Mouse (Mus musculus) kidney, embryonic 14.5 days (tissue): Measurements from ENCODE around the gene Aox2. TPM values are rescaled to one million over a fixed set of nuclear protein-coding genes. Genes with fewer than 3 reads are reported as not detected.

Experiments
- ATAC-seq: fragments of 200-750 bp; cut with Nextera tagmentation; 2 replicates; pipeline ENCODE4 v1.8.0; 2017; ENCODE audit warnings: moderate number of reproducible peaks, mild to moderate bottlenecking, moderate TSS enrichment, moderate library complexity; ENCODE audit not compliant: low FRiP score, low TSS enrichment
- H3K27ac ChIP-seq: fragments of 300-500 bp; sonication (generic); 2 replicates; pipeline ENCODE4 v1.5.1; 2014; ENCODE audit warnings: low read depth, mild to moderate bottlenecking, low read length, moderate library complexity, mixed read lengths
- H3K27me3 ChIP-seq: fragments of 300-500 bp; sonication (generic); 2 replicates; pipeline ENCODE4 v1.6.1; 2014; ENCODE audit warnings: mild to moderate bottlenecking, low read length; ENCODE audit not compliant: control insufficient read depth, insufficient read depth
- H3K36me3 ChIP-seq: fragments of 300-500 bp; sonication (generic); 2 replicates; pipeline ENCODE4 v1.6.1; 2014; ENCODE audit warnings: low read length, mixed read lengths; ENCODE audit not compliant: control insufficient read depth, insufficient read depth
- H3K4me1 ChIP-seq: fragments of 300-500 bp; sonication (generic); 2 replicates; pipeline ENCODE4 v1.6.1; 2014; ENCODE audit warnings: low read length, mixed read lengths; ENCODE audit not compliant: control insufficient read depth, insufficient read depth
- H3K4me2 ChIP-seq: fragments of 300-500 bp; sonication (generic); replicated peaks from 2 replicates; pipeline ENCODE4 v1.6.1; 2014; ENCODE audit warnings: low read depth, mild to moderate bottlenecking, low read length
- H3K4me3 ChIP-seq: fragments of 300-500 bp; sonication (generic); 2 replicates; pipeline ENCODE4 v1.5.1; 2014; ENCODE audit warnings: mild to moderate bottlenecking, low read length
- H3K9ac ChIP-seq: fragments of 300-500 bp; sonication (generic); 2 replicates; pipeline ENCODE4 v1.6.1; 2014; ENCODE audit warnings: low read depth, mild to moderate bottlenecking, low read length, moderate library complexity
- H3K9me3 ChIP-seq: fragments of 300-500 bp; sonication (generic); 2 replicates; pipeline ENCODE4 v1.6.1; 2016; ENCODE audit warnings: low read length; ENCODE audit not compliant: control insufficient read depth
- WGBS: fragments of 180-500 bp; shearing (Covaris S2); extraction: QIAGEN DNeasy Blood & Tissue Kit; methylation state at CpG from one replicate; pipeline ENCODE4 v1.1.7; 2014; 5-methylcytosine and 5-hydroxymethylcytosine counted together
- polyA plus RNA-seq: library from polyadenylated mRNA; unstranded; fragments of >200 nt; fragmentation: Nextera tagmentation; extraction: Ambion mirVana; gene quantifications from 2 replicates; pipeline ENCODE4 v1.2.1, GENCODE M21; 2014

The Aox2 gene
- polyA plus RNA-seq, 1 experiment from 2014 or later = 0.12 TPM

DNA sequence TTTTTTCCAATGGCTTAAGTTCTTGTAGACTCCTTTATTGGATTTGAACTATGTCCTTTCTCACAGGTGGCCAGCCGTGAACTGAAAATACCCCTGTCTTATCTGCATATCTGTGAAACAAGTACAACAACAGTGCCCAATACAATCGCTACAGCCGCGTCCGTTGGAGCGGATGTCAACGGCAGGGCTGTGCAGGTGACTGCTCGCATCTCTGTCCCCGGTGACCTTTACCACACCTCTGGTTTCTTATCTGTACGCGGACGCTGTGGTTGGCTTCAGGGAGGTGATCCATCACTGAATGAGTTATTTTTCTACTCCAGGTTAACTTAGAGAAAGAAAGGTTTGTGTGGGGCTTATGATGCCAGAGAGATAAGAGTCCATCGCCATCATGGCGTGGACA, 68.0 kb downstream of the Aox2 start:
- Histone ChIP-seq H3K27ac (no peak overlapping the region), H3K36me3 (no peaks in the 10 kb centered on the region), H3K4me1 (peaks cover 5% of the 10 kb centered on the region; the same call in 1 of the 2 replicates), H3K9me3 (no peaks in the 10 kb centered on the region), H3K4me2 (no peak overlapping the region), H3K27me3 (no peaks in the 10 kb centered on the region), H3K4me3 (no peak overlapping the region), H3K9ac (no peak overlapping the region)
- ATAC-seq = no peak
- WGBS = 87% methylated on average over 14 of the region's 14 CpGs

DNA sequence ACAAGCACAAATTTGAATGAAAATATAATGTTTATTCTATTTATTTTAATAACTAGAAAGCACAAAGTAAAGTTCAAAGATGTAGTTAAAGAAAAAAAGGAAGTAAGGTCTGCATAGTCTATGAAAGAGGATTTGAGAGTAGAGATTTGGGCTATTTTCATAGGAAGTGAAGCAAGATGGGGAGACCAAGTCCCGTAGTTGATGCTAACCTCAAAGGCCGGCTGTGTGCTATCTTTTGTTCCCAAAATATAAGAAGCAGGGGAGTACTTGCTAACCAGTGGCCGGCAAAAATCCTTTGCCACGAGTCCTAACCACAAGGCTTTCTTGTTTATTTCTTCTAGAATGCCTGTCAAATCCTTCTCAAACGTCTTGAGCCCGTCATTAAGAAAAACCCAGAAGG, 70.6 kb downstream of the Aox2 start:
- WGBS = 81% methylated on average over 6 of the region's 6 CpGs
- Histone ChIP-seq H3K27me3 (no peaks in the 10 kb centered on the region), H3K36me3 (no peaks in the 10 kb centered on the region), H3K4me1 (no peaks in the 10 kb centered on the region), H3K9ac (no peak overlapping the region), H3K4me2 (no peak overlapping the region), H3K27ac (no peak overlapping the region), H3K4me3 (no peak overlapping the region), H3K9me3 (no peaks in the 10 kb centered on the region)
- ATAC-seq = no peak

DNA sequence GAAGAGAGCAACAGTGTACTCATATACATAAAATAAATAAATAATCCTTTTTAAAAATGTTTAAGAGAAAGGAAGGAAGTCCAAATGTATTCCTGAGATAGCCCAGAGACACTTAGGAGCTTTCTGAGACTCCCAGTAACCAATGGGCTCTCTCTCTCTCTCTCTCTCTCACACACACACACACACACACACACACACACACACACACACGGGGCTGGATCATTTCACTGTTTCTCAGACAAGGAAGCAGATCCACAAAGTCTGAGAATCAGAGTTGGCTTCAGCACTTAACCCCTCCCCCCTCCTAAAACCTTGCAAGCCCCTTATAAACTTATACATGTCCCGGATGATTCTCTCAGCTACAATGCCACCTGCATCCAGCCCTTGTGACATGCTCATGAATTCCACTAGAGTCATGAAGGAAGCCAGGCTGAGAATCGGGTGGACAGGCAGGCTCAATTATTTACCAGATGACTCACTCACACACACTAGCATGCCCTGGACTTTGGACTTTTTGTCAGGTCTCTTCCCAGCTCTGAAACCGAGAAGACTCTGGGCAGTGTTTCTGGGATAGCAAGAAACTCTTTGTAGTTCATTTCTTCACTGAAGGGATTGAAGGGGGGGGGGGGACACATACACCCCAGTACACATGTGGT, 75.2 kb downstream of the Aox2 start:
- Histone ChIP-seq H3K36me3 (no peaks in the 10 kb centered on the region), H3K4me3 (no peak overlapping the region), H3K4me2 (no peak overlapping the region), H3K27ac (no peak overlapping the region), H3K27me3 (no peaks in the 10 kb centered on the region), H3K4me1 (no peaks in the 10 kb centered on the region), H3K9me3 (no peaks in the 10 kb centered on the region), H3K9ac (no peak overlapping the region)
- ATAC-seq = peak; percentile 79
- 44% methylated on average over 4 of the region's 4 CpGs for WGBS

DNA sequence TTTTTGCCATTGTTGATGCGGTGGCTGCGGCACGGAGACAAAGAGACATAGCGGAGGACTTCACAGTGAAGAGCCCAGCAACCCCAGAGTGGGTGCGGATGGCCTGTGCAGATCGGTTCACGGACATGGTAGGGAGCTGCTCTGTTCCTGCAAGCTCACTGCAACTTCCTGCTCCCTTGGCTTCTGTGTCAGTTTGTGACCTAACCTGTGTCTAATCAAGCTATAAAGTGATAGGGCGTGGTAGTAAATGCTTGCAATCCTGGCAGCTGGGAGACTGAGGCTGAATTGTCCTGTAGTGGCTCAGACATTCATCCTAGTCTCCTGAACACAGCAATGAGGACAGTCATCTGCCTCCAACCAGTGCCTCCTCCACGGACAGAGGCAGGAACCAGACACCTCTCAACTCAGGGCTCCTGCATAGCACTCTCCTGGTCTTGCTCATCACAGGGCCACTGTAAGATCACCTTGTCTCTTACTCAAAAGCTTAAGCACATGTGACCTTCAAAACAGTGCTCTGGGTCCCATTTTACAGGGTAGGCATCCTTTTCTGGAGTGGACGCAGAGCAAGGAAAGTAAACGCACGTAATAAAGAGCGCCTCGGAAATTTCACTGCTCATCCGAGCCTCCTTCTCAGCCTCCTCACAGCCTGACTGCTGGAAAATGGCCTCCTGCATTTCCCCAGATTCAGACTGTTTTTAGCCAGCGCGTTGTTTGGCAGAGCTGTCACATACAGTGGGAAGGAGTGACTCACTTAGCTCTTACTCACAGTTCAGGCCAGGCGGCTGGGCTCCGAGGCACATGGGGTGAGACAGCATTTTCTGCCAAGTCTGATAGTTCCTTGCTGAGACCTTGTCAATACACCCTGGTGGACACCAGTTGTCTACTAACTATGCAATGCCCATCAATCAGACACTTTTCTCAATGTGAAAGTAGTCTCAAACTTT, 81.1 kb downstream of the Aox2 start:
- Histone ChIP-seq H3K27me3 (no peaks in the 10 kb centered on the region), H3K9ac (no peak overlapping the region), H3K36me3 (no peaks in the 10 kb centered on the region), H3K9me3 (no peaks in the 10 kb centered on the region), H3K4me2 (no peak overlapping the region), H3K4me1 (no peaks in the 10 kb centered on the region), H3K4me3 (no peak overlapping the region), H3K27ac (no peak overlapping the region)
- 75% methylated on average over 19 of the region's 19 CpGs for WGBS
- ATAC-seq = no peak

DNA sequence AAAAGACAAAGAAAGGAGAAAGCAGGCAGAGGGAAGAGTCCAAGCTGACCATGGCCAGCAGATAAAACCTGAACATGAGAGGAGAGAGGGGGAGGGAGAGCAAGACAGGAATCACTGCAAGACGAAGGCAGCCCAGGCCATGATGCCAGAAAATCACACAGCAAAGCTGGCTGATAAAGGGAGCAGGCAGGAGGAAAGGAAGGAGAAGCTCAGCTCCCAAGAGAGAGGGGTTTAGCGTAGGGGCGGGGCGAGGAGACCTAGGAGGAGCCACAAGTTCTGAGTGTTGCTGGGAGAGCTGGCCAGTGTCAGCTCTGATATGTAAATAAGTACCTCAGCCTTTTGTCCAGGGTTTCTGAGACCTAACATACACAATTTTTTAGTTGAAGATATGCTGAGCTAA, 84.2 kb downstream of the Aox2 start:
- 65% methylated on average over 4 of the region's 4 CpGs for WGBS
- Histone ChIP-seq H3K27me3 (no peaks in the 10 kb centered on the region), H3K4me3 (no peak overlapping the region), H3K9ac (no peak overlapping the region), H3K9me3 (peaks cover 3% of the 10 kb centered on the region; the same call in 1 of the 2 replicates), H3K4me2 (no peak overlapping the region), H3K36me3 (no peaks in the 10 kb centered on the region), H3K27ac (no peak overlapping the region), H3K4me1 (no peaks in the 10 kb centered on the region)
- ATAC-seq = no peak

DNA sequence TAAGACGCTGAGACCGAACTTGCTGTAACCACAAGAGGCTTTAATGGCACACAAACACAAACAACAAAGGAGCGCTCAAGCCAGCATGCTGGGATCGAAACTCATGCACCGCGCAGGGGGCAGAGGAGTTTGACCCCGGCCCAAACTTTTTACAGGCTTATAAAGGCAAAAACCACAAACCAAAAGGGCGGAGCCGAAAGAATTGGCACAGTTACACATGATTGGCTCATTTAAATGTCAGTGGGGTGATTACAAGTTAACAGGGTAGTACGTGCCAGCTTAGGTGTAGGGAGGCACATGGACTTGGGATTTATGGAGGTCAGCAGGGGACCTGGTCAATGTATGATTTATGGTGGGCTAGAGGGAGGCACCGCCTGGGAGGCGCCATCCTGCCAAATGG, 86.4 kb downstream of the Aox2 start:
- ATAC-seq = no peak
- no peak overlapping the region for H3K4me3 ChIP-seq
- no peaks in the 10 kb centered on the region for H3K36me3 ChIP-seq
- H3K27ac ChIP-seq = no peak overlapping the region
- H3K9me3 ChIP-seq = peaks cover 3% of the 10 kb centered on the region; the same call in 1 of the 2 replicates
- no peaks in the 10 kb centered on the region for H3K27me3 ChIP-seq
- WGBS = 63% methylated on average over 12 of the region's 12 CpGs
- no peak overlapping the region for H3K9ac ChIP-seq
- no peaks in the 10 kb centered on the region for H3K4me1 ChIP-seq
- no peak overlapping the region for H3K4me2 ChIP-seq

DNA sequence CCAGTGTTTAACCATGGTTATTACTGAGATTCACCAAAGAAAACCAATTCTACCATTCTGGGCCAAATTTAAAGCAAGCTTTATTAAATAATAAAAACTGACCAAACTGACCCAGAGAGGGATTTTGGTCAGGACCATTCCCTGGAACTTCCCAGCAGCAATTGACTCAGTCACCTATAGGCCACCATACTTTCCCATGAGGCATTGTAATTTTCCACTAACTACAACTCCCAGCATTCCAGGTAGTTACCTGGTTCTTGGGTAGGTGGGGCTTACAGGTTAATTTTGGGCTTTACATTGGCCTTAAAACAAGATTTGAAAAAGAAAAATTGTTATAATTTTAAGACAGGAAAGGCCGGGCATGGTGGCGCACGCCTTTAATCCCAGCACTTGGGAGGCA, 87.7 kb downstream of the Aox2 start:
- no peak for ATAC-seq
- H3K36me3 ChIP-seq = no peaks in the 10 kb centered on the region
- H3K27ac ChIP-seq = no peak overlapping the region
- no peak overlapping the region for H3K4me2 ChIP-seq
- peaks cover 3% of the 10 kb centered on the region; the same call in 1 of the 2 replicates for H3K9me3 ChIP-seq
- H3K9ac ChIP-seq = no peak overlapping the region
- H3K27me3 ChIP-seq = no peaks in the 10 kb centered on the region
- H3K4me3 ChIP-seq = no peak overlapping the region
- H3K4me1 ChIP-seq = no peaks in the 10 kb centered on the region
- 98% methylated on average over 3 of the region's 3 CpGs for WGBS

DNA sequence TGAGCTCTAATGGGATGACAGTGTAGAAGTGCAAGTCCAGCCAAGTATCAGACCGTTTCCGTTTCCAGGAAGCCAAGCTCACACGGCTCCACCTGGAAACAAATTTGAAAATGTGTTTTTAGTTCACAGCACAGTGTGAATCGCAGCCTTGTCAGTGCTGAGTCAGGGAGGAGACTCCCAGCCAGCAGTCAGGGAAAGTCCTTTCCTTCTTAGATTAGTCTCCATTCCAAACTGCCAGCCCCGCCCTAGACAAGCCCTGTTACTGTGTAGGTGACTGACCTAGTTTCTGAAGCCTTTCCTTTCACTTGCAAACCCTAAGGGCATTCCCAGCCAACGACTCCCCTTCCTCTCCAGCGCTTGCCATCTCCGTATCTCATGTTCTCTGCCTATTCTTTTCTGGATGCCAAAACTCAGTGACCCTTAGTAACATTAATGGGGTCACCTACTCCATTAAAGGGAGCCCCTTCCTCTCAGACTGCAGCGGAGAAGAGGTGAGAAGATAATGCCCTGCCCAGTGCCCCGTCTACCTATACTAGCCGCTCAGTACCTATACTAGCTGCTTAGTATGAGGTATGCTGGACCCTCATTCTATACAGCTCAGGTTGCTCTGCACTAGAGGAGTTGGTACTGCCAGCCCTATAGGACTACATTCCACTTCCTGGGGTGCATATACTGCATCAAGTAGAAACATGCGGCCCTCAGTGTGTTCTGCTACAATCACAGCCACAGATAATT, 88.8 kb downstream of the Aox2 start:
- Histone ChIP-seq H3K4me1 (no peaks in the 10 kb centered on the region), H3K27ac (no peak overlapping the region), H3K27me3 (no peaks in the 10 kb centered on the region), H3K36me3 (no peaks in the 10 kb centered on the region), H3K4me3 (no peak overlapping the region), H3K9ac (no peak overlapping the region), H3K4me2 (no peak overlapping the region), H3K9me3 (peaks cover 3% of the 10 kb centered on the region; the same call in 1 of the 2 replicates)
- no peak for ATAC-seq
- 74% methylated on average over 12 of the region's 12 CpGs for WGBS
